In genomic region chr17:48975055-48975454, GRCm38 (mm10) we compare ENCODE assay signal across 13 mouse cellular contexts. TPM values are rescaled to one million over a fixed set of nuclear protein-coding genes. Genes with fewer than 3 reads are reported as not detected.
DNase-seq lines count a peak whose midpoint lies in the region; ATAC-seq and TF ChIP-seq lines count a peak whose summit lies in the region.
"Had no signal": no experiment of that assay in that cellular context is flagged by ENCODE, and none has a peak within 500 bp of the region (broad histone marks: within the 10 kb centered on the region; RNA-seq: fewer than 3 reads in every experiment).

No protein-coding gene starts in this region.

- H3K9ac ChIP-seq in kidney, embryonic 14.5 days (ENCODE audit: low read depth, low read length) = no peak overlapping the region
- no peak overlapping the region for H3K9ac ChIP-seq in embryonic facial prominence, embryonic 12.5 days
- H3K9ac ChIP-seq in forebrain, embryonic 16.5 days (replicated peaks; ENCODE audit: low read depth, low read length) = no peak overlapping the region
- H3K9ac ChIP-seq in midbrain, embryonic 13.5 days (replicated peaks) = no peak overlapping the region
- H3K9ac ChIP-seq: liver, embryonic 13.5 days had no signal

- H3K27ac ChIP-seq in kidney, embryonic 14.5 days (ENCODE audit: low read depth, low read length) = peak overlapping the region; percentile 76
- H3K27ac ChIP-seq in kidney, adult 2 months (ENCODE audit: insufficient read depth, low read depth, low read length) = no peak overlapping the region
- peak overlapping the region; percentile 41; the same call in 1 of the 2 replicates for H3K27ac ChIP-seq in embryonic facial prominence, embryonic 12.5 days
- peak overlapping the region; percentile 50 for H3K27ac ChIP-seq in forebrain, embryonic 16.5 days (ENCODE audit: low read length)
- peak overlapping the region; percentile 78 for H3K27ac ChIP-seq in midbrain, embryonic 13.5 days
- H3K27ac ChIP-seq: heart, adult 2 months; liver, embryonic 13.5 days had no signal

- no peak for TF ChIP-seq CTCF in kidney, adult 2 months (conservative IDR thresholded peaks at IDR 0.05; ENCODE audit: insufficient read depth, insufficient read length, low read depth, low read length)

- no peak overlapping the region for H3K4me2 ChIP-seq in kidney, embryonic 14.5 days (replicated peaks; ENCODE audit: low read depth, low read length)
- no peak overlapping the region for H3K4me2 ChIP-seq in embryonic facial prominence, embryonic 12.5 days (replicated peaks)
- no peak overlapping the region for H3K4me2 ChIP-seq in forebrain, embryonic 16.5 days (ENCODE audit: low read length)
- no peak overlapping the region for H3K4me2 ChIP-seq in midbrain, embryonic 13.5 days (replicated peaks)
- H3K4me2 ChIP-seq: liver, embryonic 13.5 days had no signal

- H3K9me3 ChIP-seq in kidney, embryonic 14.5 days (ENCODE audit: control insufficient read depth, low read length) = no peaks in the 10 kb centered on the region
- H3K9me3 ChIP-seq in embryonic facial prominence, embryonic 12.5 days = no peaks in the 10 kb centered on the region
- no peaks in the 10 kb centered on the region for H3K9me3 ChIP-seq in forebrain, embryonic 16.5 days (ENCODE audit: control insufficient read depth, low read length)
- H3K9me3 ChIP-seq in midbrain, embryonic 13.5 days = no peaks in the 10 kb centered on the region
- H3K9me3 ChIP-seq: liver, embryonic 13.5 days had no signal

- H3K4me3 ChIP-seq in kidney, embryonic 14.5 days (ENCODE audit: low read length) = no peak overlapping the region
- H3K4me3 ChIP-seq in kidney, adult 2 months (ENCODE audit: insufficient read depth, low read depth, low read length) = no peak overlapping the region
- no peak overlapping the region for H3K4me3 ChIP-seq in embryonic facial prominence, embryonic 12.5 days
- no peak overlapping the region for H3K4me3 ChIP-seq in forebrain, embryonic 16.5 days (replicated peaks; ENCODE audit: low read length)
- no peak overlapping the region for H3K4me3 ChIP-seq in midbrain, embryonic 13.5 days (replicated peaks)
- H3K4me3 ChIP-seq: heart, adult 2 months; liver, embryonic 13.5 days had no signal

- ATAC-seq in kidney, embryonic 14.5 days (ENCODE audit: low FRiP score, low TSS enrichment) = peak; percentile 58; the same call in 1 of the 2 replicates
- no peak for ATAC-seq in embryonic facial prominence, embryonic 12.5 days (ENCODE audit: insufficient number of reproducible peaks, insufficient read depth, low FRiP score, low TSS enrichment)
- ATAC-seq in forebrain, embryonic 16.5 days = no peak
- no peak for ATAC-seq in midbrain, embryonic 13.5 days
- no peak for ATAC-seq in granulocyte monocyte progenitor cell, adult 5-6 weeks (replicated peaks; ENCODE audit: poor library complexity, severe bottlenecking)

- peaks cover 14% of the 10 kb centered on the region; the same call in 1 of the 2 replicates for H3K4me1 ChIP-seq in kidney, embryonic 14.5 days (ENCODE audit: control insufficient read depth, insufficient read depth, low read length)
- no peaks in the 10 kb centered on the region for H3K4me1 ChIP-seq in kidney, adult 2 months (ENCODE audit: control insufficient read depth, insufficient read depth, low read length)
- peaks cover 36% of the 10 kb centered on the region for H3K4me1 ChIP-seq in embryonic facial prominence, embryonic 12.5 days
- peaks cover 47% of the 10 kb centered on the region for H3K4me1 ChIP-seq in forebrain, embryonic 16.5 days (replicated peaks; ENCODE audit: control insufficient read depth, insufficient read depth, low read length)
- peaks cover 63% of the 10 kb centered on the region for H3K4me1 ChIP-seq in midbrain, embryonic 13.5 days (replicated peaks)
- H3K4me1 ChIP-seq: liver, embryonic 13.5 days had no signal

- no peaks in the 10 kb centered on the region for H3K27me3 ChIP-seq in kidney, embryonic 14.5 days (ENCODE audit: control insufficient read depth, insufficient read depth, low read length)
- H3K27me3 ChIP-seq in kidney, adult 2 months (replicated peaks; ENCODE audit: control insufficient read depth, insufficient read depth, low read length) = no peaks in the 10 kb centered on the region
- H3K27me3 ChIP-seq in embryonic facial prominence, embryonic 12.5 days = no peaks in the 10 kb centered on the region
- H3K27me3 ChIP-seq in forebrain, embryonic 16.5 days (replicated peaks; ENCODE audit: control insufficient read depth, insufficient read depth, low read length) = no peaks in the 10 kb centered on the region
- no peaks in the 10 kb centered on the region for H3K27me3 ChIP-seq in midbrain, embryonic 13.5 days
- H3K27me3 ChIP-seq: liver, embryonic 13.5 days had no signal

- no peak for TF ChIP-seq POLR2A in kidney, adult 2 months (IDR thresholded peaks at IDR 0.05; ENCODE audit: low read depth, low read length)

- no peak for DNase-seq in kidney, adult 2 months
- no peak for DNase-seq in urinary bladder, postnatal 25 days (ENCODE audit: low spot score)
- no peak for DNase-seq in thymus, adult 18-20 months
- DNase-seq: B cell, adult 2 months; cerebellum, postnatal 36 days; heart, adult 2 months; liver, embryonic 13.5 days had no signal

- 62% methylated on average over 4 of the region's 4 CpGs for WGBS in kidney, embryonic 14.5 days
- 70% methylated on average over 4 of the region's 4 CpGs for WGBS in kidney, adult 2 months
- 62% methylated on average over 4 of the region's 4 CpGs for WGBS in embryonic facial prominence, embryonic 12.5 days
- 22% methylated on average over 4 of the region's 4 CpGs for WGBS in forebrain, embryonic 16.5 days
- WGBS in midbrain, embryonic 13.5 days = 60% methylated on average over 4 of the region's 4 CpGs

- no peaks in the 10 kb centered on the region for H3K36me3 ChIP-seq in kidney, embryonic 14.5 days (ENCODE audit: control insufficient read depth, insufficient read depth, low read length)
- H3K36me3 ChIP-seq in kidney, adult 2 months (ENCODE audit: control insufficient read depth, insufficient read depth, low read length) = no peaks in the 10 kb centered on the region
- no peaks in the 10 kb centered on the region for H3K36me3 ChIP-seq in embryonic facial prominence, embryonic 12.5 days
- no peaks in the 10 kb centered on the region for H3K36me3 ChIP-seq in forebrain, embryonic 16.5 days (ENCODE audit: control insufficient read depth, insufficient read depth)
- no peaks in the 10 kb centered on the region for H3K36me3 ChIP-seq in midbrain, embryonic 13.5 days
- H3K36me3 ChIP-seq: liver, embryonic 13.5 days had no signal

RNA-seq across cellular contexts. Expression of gene Lrfn2, which starts 42.9 kb away (rescaled TPM):
- 0.84 and 1.2 TPM in 2 replicates for polyA plus RNA-seq in kidney, embryonic 14.5 days (2014; fragmentation: Nextera tagmentation; extraction: Ambion mirVana)
- 0.22 and 0.30 TPM in 2 replicates for polyA plus RNA-seq in kidney, adult 2 months (2012; rRNA removed)
- polyA plus RNA-seq in embryonic facial prominence, embryonic 12.5 days (2016; fragmentation: Nextera tagmentation; extraction: Ambion mirVana) = 0.42 and 0.82 TPM in 2 replicates
- polyA plus RNA-seq in forebrain, embryonic 16.5 days (2015; fragmentation: Nextera tagmentation; extraction: Ambion mirVana) = 9.5 and 10.4 TPM in 2 replicates
- polyA plus RNA-seq in midbrain, embryonic 13.5 days (2015; fragmentation: Nextera tagmentation; extraction: Ambion mirVana) = 4.6 and 4.9 TPM in 2 replicates
- total RNA-seq in granulocyte monocyte progenitor cell, adult 5-6 weeks (2014; fragmentation: Nextera tagmentation) = not detected in 2 replicates
- total RNA-seq in granulocyte monocyte progenitor cell, adult 5-6 weeks (2017) = not detected in 2 replicates
- total RNA-seq: megakaryocyte, adult 5-6 weeks had no signal
